Comparison of ENCODE assay signal across 30 mouse cellular contexts in genomic region chr9:119278031-119278430, GRCm38 (mm10).
"Had no signal": no experiment of that assay in that cellular context is flagged by ENCODE, and none has a peak within 500 bp of the region (broad histone marks: within the 10 kb centered on the region; RNA-seq: fewer than 3 reads in every experiment).

No protein-coding gene starts in this region.

- H3K36me3 ChIP-seq: midbrain, embryonic 15.5 days had no signal

- H3K9me3 ChIP-seq: limb, embryonic 10.5 days; limb, embryonic 12.5 days; limb, embryonic 13.5 days; limb, embryonic 15.5 days; liver, embryonic 13.5 days; liver, embryonic 15.5 days; lung, embryonic 15.5 days; megakaryocyte, embryonic 14.5 days; midbrain, embryonic 10.5 days; midbrain, embryonic 12.5 days; midbrain, embryonic 13.5 days; midbrain, embryonic 15.5 days; neural tube, embryonic 12.5 days had no signal

- H3K4me1 ChIP-seq: limb, embryonic 10.5 days; limb, embryonic 12.5 days; limb, embryonic 13.5 days; lung, embryonic 15.5 days; midbrain, embryonic 10.5 days; midbrain, embryonic 13.5 days; midbrain, embryonic 15.5 days; neural tube, embryonic 12.5 days had no signal

- DNase-seq: left cerebral cortex, postnatal 4 days; liver; liver, embryonic 13.5 days; liver, postnatal 0 days; lung, adult 18-20 months; lung, adult 2 months; lung, embryonic 14.5 days; lung, postnatal 10 days; lung, postnatal 14 days; lung, postnatal 36 days; lung, postnatal 4 days; midbrain, embryonic 14.5 days had no signal

- H3K27me3 ChIP-seq: limb, embryonic 12.5 days; limb, embryonic 13.5 days; limb, embryonic 15.5 days; liver, embryonic 13.5 days; liver, embryonic 15.5 days; lung, embryonic 15.5 days; megakaryocyte, embryonic 14.5 days; midbrain, embryonic 12.5 days; midbrain, embryonic 13.5 days; midbrain, embryonic 15.5 days; neural tube, embryonic 12.5 days had no signal

- H3K9ac ChIP-seq: limb, embryonic 12.5 days; limb, embryonic 13.5 days; limb, embryonic 15.5 days; liver, embryonic 13.5 days; liver, embryonic 14.5 days; liver, embryonic 15.5 days; liver, postnatal 0 days; lung, embryonic 14.5 days; lung, embryonic 15.5 days; midbrain, embryonic 12.5 days; midbrain, embryonic 13.5 days; midbrain, embryonic 15.5 days; neural tube, embryonic 12.5 days had no signal

- H3K27ac ChIP-seq: limb, embryonic 10.5 days; limb, embryonic 12.5 days; limb, embryonic 13.5 days; limb, embryonic 15.5 days; liver, embryonic 13.5 days; liver, embryonic 14.5 days; liver, embryonic 15.5 days; lung, embryonic 15.5 days; macrophage; midbrain, embryonic 10.5 days; midbrain, embryonic 12.5 days; midbrain, embryonic 13.5 days; midbrain, embryonic 15.5 days; neural tube, embryonic 12.5 days had no signal

- ATAC-seq: liver, postnatal 0 days; lung, postnatal 0 days; midbrain, embryonic 13.5 days; midbrain, embryonic 15.5 days; midbrain, embryonic 16.5 days had no signal

- H3K4me3 ChIP-seq: limb, embryonic 10.5 days; limb, embryonic 12.5 days; limb, embryonic 13.5 days; limb, embryonic 15.5 days; liver, embryonic 13.5 days; liver, embryonic 15.5 days; lung, embryonic 15.5 days; megakaryocyte, embryonic 14.5 days; midbrain, embryonic 10.5 days; midbrain, embryonic 12.5 days; midbrain, embryonic 13.5 days; midbrain, embryonic 15.5 days; myocyte; neural tube, embryonic 12.5 days had no signal

- H3K4me2 ChIP-seq: limb, embryonic 12.5 days; limb, embryonic 13.5 days; limb, embryonic 15.5 days; liver, embryonic 13.5 days; liver, embryonic 15.5 days; lung, embryonic 14.5 days; lung, embryonic 15.5 days; midbrain, embryonic 11.5 days; midbrain, embryonic 12.5 days; midbrain, embryonic 13.5 days; midbrain, embryonic 15.5 days; neural tube, embryonic 12.5 days had no signal
